11 mouse cellular contexts compared by ENCODE assay signal in genomic region chr11:110426572-110427145, GRCm38 (mm10). TPM values are rescaled to one million over a fixed set of nuclear protein-coding genes. Genes with fewer than 3 reads are reported as not detected.
DNase-seq lines count a peak whose midpoint lies in the region; ATAC-seq and TF ChIP-seq lines count a peak whose summit lies in the region.
"Had no signal": no experiment of that assay in that cellular context is flagged by ENCODE, and none has a peak within 500 bp of the region (broad histone marks: within the 10 kb centered on the region; RNA-seq: fewer than 3 reads in every experiment).

No protein-coding gene starts in this region.

- no peaks in the 10 kb centered on the region for H3K9me3 ChIP-seq in liver, embryonic 15.5 days (replicated peaks)
- H3K9me3 ChIP-seq in liver, embryonic 11.5 days (ENCODE audit: control insufficient read depth, low read length), result no peaks in the 10 kb centered on the region
- H3K9me3 ChIP-seq: hindbrain, embryonic 12.5 days had no signal

- H3K27me3 ChIP-seq in liver, embryonic 15.5 days, result no peaks in the 10 kb centered on the region
- no peaks in the 10 kb centered on the region for H3K27me3 ChIP-seq in liver, embryonic 11.5 days (replicated peaks; ENCODE audit: control insufficient read depth, insufficient read depth, low read length)
- H3K27me3 ChIP-seq: hindbrain, embryonic 12.5 days had no signal

- H3K27ac ChIP-seq in gastrocnemius, adult 2 months, result peak overlapping the region; percentile 55; the same call in 1 of the 2 replicates
- 0 out of 2 replicates have a peak overlapping the region, but pooled peaks have one; percentile 29 for H3K27ac ChIP-seq in liver, embryonic 15.5 days (replicated peaks)
- H3K27ac ChIP-seq in liver, embryonic 11.5 days (ENCODE audit: low read depth, low read length), result no peak overlapping the region
- H3K27ac ChIP-seq: hindbrain, embryonic 12.5 days had no signal

- no peaks in the 10 kb centered on the region for H3K36me3 ChIP-seq in liver, embryonic 15.5 days (replicated peaks)
- no peaks in the 10 kb centered on the region for H3K36me3 ChIP-seq in liver, embryonic 11.5 days (ENCODE audit: control insufficient read depth, insufficient read depth, low read length)
- H3K36me3 ChIP-seq: hindbrain, embryonic 12.5 days had no signal

- H3K4me2 ChIP-seq in liver, embryonic 15.5 days, result peak overlapping the region; percentile 23; the same call in 1 of the 2 replicates
- no peak overlapping the region for H3K4me2 ChIP-seq in liver, embryonic 11.5 days
- H3K4me2 ChIP-seq: hindbrain, embryonic 12.5 days had no signal

- DNase-seq in gastrocnemius, adult 2 months, result no peak
- DNase-seq in gastrocnemius, postnatal 10 days, result no peak
- no peak for DNase-seq in liver, embryonic 11.5 days (ENCODE audit: low spot score)
- no peak for DNase-seq in right cerebral cortex, adult 2 months (ENCODE audit: low spot score in 2 of 2)
- DNase-seq in left cerebral cortex, postnatal 4 days, result no peak
- DNase-seq: cerebellum, postnatal 36 days; spleen, adult 18-20 months had no signal

- TF ChIP-seq CTCF in gastrocnemius, adult 2 months (IDR thresholded peaks at IDR 0.05), result no peak

- H3K4me1 ChIP-seq in liver, embryonic 15.5 days (replicated peaks), result peaks cover 17% of the 10 kb centered on the region
- H3K4me1 ChIP-seq in liver, embryonic 11.5 days (replicated peaks; ENCODE audit: control insufficient read depth, insufficient read depth, low read length), result peaks cover 6% of the 10 kb centered on the region

- peak; percentile 27; the same call in 1 of the 2 replicates for ATAC-seq in liver, embryonic 15.5 days (ENCODE audit: insufficient read depth)
- no peak; the same call in 1 of the 2 replicates for ATAC-seq in liver, embryonic 11.5 days (replicated peaks; ENCODE audit: low FRiP score)
- ATAC-seq in granulocyte monocyte progenitor cell, adult 5-6 weeks (replicated peaks; ENCODE audit: poor library complexity, severe bottlenecking), result peak; percentile 78
- peak; percentile 52 for ATAC-seq in neutrophil, adult 5-6 weeks (ENCODE audit: extremely low read depth, insufficient number of reproducible peaks, low FRiP score, poor library complexity, severe bottlenecking)

- 43% methylated on average over 6 of the region's 6 CpGs for WGBS in liver, embryonic 15.5 days (ENCODE audit: insufficient replicate concordance)
- WGBS in liver, embryonic 11.5 days, result 59% methylated on average over 6 of the region's 6 CpGs

- no peak overlapping the region for H3K9ac ChIP-seq in liver, embryonic 15.5 days
- no peak overlapping the region for H3K9ac ChIP-seq in liver, embryonic 11.5 days (ENCODE audit: low read depth, low read length)
- H3K9ac ChIP-seq: hindbrain, embryonic 12.5 days had no signal

- H3K4me3 ChIP-seq in gastrocnemius, adult 2 months, result peak overlapping the region; percentile 19; the same call in 1 of the 2 replicates
- no peak overlapping the region for H3K4me3 ChIP-seq in liver, embryonic 15.5 days (replicated peaks)
- no peak overlapping the region for H3K4me3 ChIP-seq in liver, embryonic 11.5 days (ENCODE audit: low read depth, low read length)
- H3K4me3 ChIP-seq: hindbrain, embryonic 12.5 days had no signal

- intact Hi-C loops in gastrocnemius, adult 2 months (cut with DNase I), result no loop called here
- intact Hi-C loops in left cerebral cortex, postnatal 4 days (cut with DNase I), result no loop called here

RNA-seq across cellular contexts. Expression of gene Map2k6, which starts 27.7 kb away (rescaled TPM):
- total RNA-seq in gastrocnemius, adult 2 months (2021), result 10 to 100 TPM; 38.0 to 50.1 TPM
- total RNA-seq in gastrocnemius, postnatal 10 days (2021), result 10 to 100 TPM; 25.2 to 31.6 TPM
- 4.9 and 5.0 TPM in 2 replicates for polyA plus RNA-seq in liver, embryonic 15.5 days (2015; fragmentation: Nextera tagmentation; extraction: Ambion mirVana)
- 14.8 and 15.0 TPM in 2 replicates for polyA plus RNA-seq in liver, embryonic 11.5 days (2014; fragmentation: Nextera tagmentation; extraction: Ambion mirVana)
- total RNA-seq in granulocyte monocyte progenitor cell, adult 5-6 weeks (2014; fragmentation: Nextera tagmentation), result 10.1 and 12.9 TPM in 2 replicates
- total RNA-seq in granulocyte monocyte progenitor cell, adult 5-6 weeks (2017), result 18.8 and 20.9 TPM in 2 replicates
- total RNA-seq in neutrophil, adult 5-6 weeks (2017), result 10.4 and 12.9 TPM in 2 replicates
- 10 to 100 TPM; 33.0 to 35.7 TPM for total RNA-seq in left cerebral cortex, postnatal 4 days (2021)
